Mouse (Mus musculus): ENCODE measurements around the gene Ninj2. TPM values are rescaled to one million over a fixed set of nuclear protein-coding genes. Genes with fewer than 3 reads are reported as not detected.

Ninj2 gene
- polyA plus RNA-seq, 1 experiment, result not detected

DNA sequence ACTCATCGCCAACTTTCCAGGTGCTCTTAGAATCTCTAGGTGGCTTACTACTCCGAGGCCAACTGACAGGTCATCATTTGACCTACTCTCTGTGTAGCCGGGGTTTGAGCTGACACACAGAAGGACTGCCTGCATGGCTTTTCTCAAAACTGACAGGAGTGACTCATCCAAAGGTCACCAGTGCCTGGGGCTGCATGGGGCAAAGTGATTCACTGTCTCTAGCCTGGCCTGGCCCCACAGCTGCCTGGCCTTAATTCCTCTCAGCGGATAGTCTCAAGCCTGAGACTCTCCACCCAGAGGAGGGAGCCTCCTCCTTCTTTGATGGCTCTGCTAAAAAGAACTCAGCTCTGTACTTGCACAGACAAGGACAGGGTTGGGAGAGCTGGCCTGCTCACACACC is 97.8 kb downstream of the Ninj2 start:
- Histone ChIP-seq H3K27ac (ENCODE audit: insufficient read depth, low read depth, low read length) (peak overlapping the region; percentile 83), H3K4me1 (ENCODE audit: control insufficient read depth, insufficient read depth, low read length) (peaks cover 60% of the 10 kb centered on the region), H3K4me3 (ENCODE audit: insufficient read depth, low read length) (no peak overlapping the region)
- TF ChIP-seq POLR2A (IDR thresholded peaks at IDR 0.05; ENCODE audit: borderline replicate concordance, low read depth, low read length) (no peak), CTCF (IDR thresholded peaks at IDR 0.05; ENCODE audit: low read depth, low read length) (no peak)

DNA sequence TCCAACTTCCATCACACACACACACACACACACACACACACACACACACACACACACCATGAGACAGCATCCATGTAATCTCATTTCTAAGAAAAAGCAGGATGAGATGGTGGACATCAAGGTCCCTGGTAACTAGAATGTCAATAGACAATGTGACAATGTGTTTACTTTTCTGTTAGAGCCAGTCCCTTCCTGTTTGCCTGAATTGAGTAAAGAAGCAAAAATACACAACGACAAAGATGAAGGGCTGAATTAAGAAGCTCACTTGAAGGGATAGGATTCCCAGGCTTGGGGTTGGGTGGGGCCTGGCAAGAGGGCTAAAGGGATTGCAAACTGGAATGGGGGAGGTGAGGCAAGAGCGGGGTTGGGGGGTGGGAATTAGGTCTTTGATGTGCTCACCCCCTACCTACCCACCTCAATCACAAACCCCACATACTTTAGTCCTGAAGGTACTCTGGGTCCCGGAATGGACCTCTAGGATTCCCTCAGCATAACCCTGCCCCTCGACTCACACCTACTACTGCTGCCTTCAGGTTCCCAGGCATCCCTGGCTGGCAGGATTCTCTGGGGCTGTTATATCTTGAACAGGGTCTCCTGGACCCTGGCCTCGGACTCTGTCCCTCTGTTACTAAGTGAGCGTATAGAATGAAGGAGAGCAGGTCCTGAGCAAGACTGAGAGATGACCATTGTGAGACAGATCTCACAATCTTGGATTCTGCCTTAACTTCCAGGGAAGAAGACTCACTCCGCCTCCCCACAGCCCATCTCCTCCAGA is 98.4 kb downstream of the Ninj2 start:
- Histone ChIP-seq H3K4me3 (ENCODE audit: insufficient read depth, low read length) (no peak overlapping the region), H3K4me1 (ENCODE audit: control insufficient read depth, insufficient read depth, low read length) (peaks cover 57% of the 10 kb centered on the region), H3K27ac (ENCODE audit: insufficient read depth, low read depth, low read length) (peak overlapping the region; percentile 83)
- TF ChIP-seq CTCF (IDR thresholded peaks at IDR 0.05; ENCODE audit: low read depth, low read length) (0 out of 2 replicates have a peak, but pooled peaks have one; percentile 13), POLR2A (IDR thresholded peaks at IDR 0.05; ENCODE audit: borderline replicate concordance, low read depth, low read length) (no peak)

DNA sequence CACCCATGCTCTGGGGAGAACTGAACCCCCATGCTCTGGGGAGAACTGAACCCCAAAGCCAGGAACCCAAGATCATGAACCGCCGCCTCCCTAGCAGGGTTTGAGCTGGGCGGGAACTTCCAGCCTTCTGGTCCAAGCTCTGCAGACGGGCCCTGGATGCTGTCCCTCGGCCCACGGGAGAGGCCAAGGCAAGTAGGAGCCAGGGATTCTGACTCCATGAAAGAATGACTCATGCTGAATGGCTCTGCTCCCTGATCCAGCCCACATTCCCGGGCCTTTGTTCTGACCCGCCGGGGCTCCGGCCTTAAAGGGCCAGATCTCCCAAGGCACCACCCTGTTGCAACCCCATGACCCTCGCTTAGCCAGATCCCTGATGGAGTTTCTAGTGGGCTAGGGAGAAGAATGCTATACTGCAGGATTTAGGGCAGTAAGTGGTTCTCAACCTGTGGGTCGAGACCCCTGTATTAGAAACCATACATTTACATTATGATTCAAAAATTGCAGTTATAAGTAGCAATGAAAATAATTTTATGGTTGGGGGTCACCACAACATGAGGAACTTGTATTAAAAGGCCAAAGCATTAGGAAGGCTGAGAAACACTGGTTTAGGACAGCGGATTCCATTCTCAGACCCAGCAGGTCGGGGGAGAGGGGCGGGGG is 99.2 kb downstream of the Ninj2 start:
- no peak for TF ChIP-seq CTCF (IDR thresholded peaks at IDR 0.05; ENCODE audit: low read depth, low read length)
- TF ChIP-seq POLR2A (IDR thresholded peaks at IDR 0.05; ENCODE audit: borderline replicate concordance, low read depth, low read length), result no peak
- peaks cover 51% of the 10 kb centered on the region for H3K4me1 ChIP-seq (ENCODE audit: control insufficient read depth, insufficient read depth, low read length)
- H3K27ac ChIP-seq (ENCODE audit: insufficient read depth, low read depth, low read length), result no peak overlapping the region
- no peak overlapping the region for H3K4me3 ChIP-seq (ENCODE audit: insufficient read depth, low read length)

DNA sequence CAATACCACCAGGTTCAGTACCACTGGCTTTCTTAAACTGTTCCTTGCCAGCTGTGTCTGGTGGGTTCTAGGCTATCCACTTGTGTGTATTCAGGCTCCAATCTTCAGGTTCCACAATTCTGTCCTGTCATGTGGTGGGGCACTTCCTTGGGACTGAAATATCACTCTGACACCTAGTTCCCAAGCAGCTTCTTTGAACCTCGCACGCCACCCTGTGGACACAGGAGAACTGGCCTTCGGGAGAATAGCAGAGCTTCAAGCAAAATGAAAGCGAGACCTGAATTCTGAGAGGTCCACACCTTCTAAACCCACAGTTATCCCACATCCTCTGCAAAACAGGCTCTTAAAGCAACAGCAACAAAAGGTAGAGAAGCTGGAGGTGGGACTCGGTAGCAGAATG is 100.0 kb downstream of the Ninj2 start:
- Histone ChIP-seq H3K4me1 (ENCODE audit: control insufficient read depth, insufficient read depth, low read length) (peaks cover 46% of the 10 kb centered on the region), H3K4me3 (ENCODE audit: insufficient read depth, low read length) (0 out of 2 replicates have a peak overlapping the region, but pooled peaks have one; percentile 4), H3K27ac (ENCODE audit: insufficient read depth, low read depth, low read length) (peak overlapping the region; percentile 59)
- TF ChIP-seq CTCF (IDR thresholded peaks at IDR 0.05; ENCODE audit: low read depth, low read length) (peak; percentile 94), POLR2A (IDR thresholded peaks at IDR 0.05; ENCODE audit: borderline replicate concordance, low read depth, low read length) (no peak)

DNA sequence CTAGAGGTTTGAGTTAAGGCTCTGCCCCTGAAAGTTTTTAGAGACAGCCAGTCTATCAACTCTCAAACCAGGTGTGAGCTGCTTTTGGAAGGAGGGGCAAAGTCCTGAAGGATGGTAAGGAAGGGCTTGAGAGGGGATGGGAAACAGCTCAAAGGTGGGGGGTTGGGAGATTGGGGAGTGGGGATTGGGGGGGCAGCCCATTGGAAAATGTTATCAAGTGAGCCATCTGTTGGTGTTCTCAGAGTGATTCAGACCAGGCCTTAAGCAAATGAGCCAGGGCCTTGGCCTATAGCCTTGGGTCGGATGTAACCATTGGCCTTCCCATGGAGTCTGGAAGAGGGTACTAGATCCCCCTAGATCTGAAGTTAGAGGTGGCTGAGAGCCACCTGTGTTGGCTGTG is 100.6 kb downstream of the Ninj2 start:
- no peak overlapping the region for H3K27ac ChIP-seq (ENCODE audit: insufficient read depth, low read depth, low read length)
- H3K4me1 ChIP-seq (ENCODE audit: control insufficient read depth, insufficient read depth, low read length), result peaks cover 41% of the 10 kb centered on the region
- no peak for TF ChIP-seq CTCF (IDR thresholded peaks at IDR 0.05; ENCODE audit: low read depth, low read length)
- TF ChIP-seq POLR2A (IDR thresholded peaks at IDR 0.05; ENCODE audit: borderline replicate concordance, low read depth, low read length), result no peak
- H3K4me3 ChIP-seq (ENCODE audit: insufficient read depth, low read length), result no peak overlapping the region

DNA sequence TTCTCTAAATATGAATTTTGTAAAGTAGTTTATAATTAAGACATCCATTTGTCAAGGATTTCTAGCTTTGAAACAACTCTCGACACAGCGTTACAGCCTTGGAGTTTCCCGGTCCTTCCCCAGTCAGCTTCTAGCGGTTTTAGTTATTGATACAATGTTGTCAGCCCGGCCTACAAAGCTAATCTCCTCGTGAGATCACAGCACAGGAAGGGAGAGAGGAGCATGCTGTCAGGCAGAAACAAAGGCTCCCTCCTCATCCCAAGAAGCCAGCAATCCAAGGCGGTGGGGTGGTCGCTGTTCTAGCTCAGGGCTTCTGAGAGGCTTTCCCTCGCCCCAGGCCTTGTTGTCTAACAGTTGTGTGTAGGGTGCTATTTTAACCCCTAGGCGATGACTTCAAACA is 101.2 kb downstream of the Ninj2 start:
- no peak overlapping the region for H3K4me3 ChIP-seq (ENCODE audit: insufficient read depth, low read length)
- H3K27ac ChIP-seq (ENCODE audit: insufficient read depth, low read depth, low read length), result no peak overlapping the region
- TF ChIP-seq POLR2A (IDR thresholded peaks at IDR 0.05; ENCODE audit: borderline replicate concordance, low read depth, low read length) (no peak), CTCF (IDR thresholded peaks at IDR 0.05; ENCODE audit: low read depth, low read length) (no peak)
- H3K4me1 ChIP-seq (ENCODE audit: control insufficient read depth, insufficient read depth, low read length), result peaks cover 36% of the 10 kb centered on the region

DNA sequence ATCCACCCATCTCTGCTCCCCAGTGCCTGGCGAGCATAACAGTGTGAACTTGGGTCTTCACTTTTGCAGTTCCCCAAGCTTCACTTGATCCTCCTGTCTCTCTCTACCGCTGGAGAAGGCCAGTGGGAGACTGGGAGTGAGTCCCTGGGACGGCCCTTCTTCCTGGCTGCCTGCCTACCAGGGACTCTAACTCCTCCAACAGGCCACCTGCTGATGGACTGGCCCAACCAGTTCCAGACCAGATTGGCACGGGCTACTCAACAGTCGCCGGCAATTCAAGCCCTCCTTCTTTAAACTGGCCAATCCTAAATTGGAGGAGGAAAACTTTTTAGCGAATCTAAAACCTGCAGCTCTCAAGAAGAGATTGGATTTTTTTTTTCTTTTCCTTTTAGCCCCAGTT is 101.8 kb downstream of the Ninj2 start:
- TF ChIP-seq POLR2A (IDR thresholded peaks at IDR 0.05; ENCODE audit: borderline replicate concordance, low read depth, low read length) (no peak), CTCF (IDR thresholded peaks at IDR 0.05; ENCODE audit: low read depth, low read length) (no peak)

DNA sequence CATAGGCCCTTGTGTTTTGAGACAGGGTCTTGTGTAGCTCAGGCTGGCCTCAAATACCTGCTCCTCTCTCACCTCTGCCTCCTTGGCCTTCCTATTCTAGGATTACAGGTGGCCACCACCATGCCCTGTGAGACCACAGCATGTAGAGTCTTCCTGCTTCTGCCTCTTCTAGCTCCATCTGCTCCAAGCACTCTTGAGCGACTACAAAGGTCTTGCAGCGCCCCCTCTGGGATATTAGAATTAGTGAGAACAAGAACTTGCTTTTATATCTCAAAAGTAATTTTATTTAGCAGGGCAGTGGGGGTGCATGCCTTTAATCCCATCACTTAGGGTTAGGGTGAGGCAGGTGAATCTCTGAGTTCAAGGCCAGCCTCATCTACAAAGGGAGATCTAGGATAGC is 103.7 kb downstream of the Ninj2 start:
- H3K27ac ChIP-seq (ENCODE audit: insufficient read depth, low read depth, low read length), result no peak overlapping the region
- H3K4me1 ChIP-seq (ENCODE audit: control insufficient read depth, insufficient read depth, low read length), result peaks cover 10% of the 10 kb centered on the region
- no peak for TF ChIP-seq POLR2A (IDR thresholded peaks at IDR 0.05; ENCODE audit: borderline replicate concordance, low read depth, low read length)
- TF ChIP-seq CTCF (IDR thresholded peaks at IDR 0.05; ENCODE audit: low read depth, low read length), result peak; percentile 61
- no peak overlapping the region for H3K4me3 ChIP-seq (ENCODE audit: insufficient read depth, low read length)

More for the DNA sequence above, 101.8 kb downstream of the Ninj2 start:
- no peak overlapping the region for H3K4me3 ChIP-seq (ENCODE audit: insufficient read depth, low read length)
- H3K4me1 ChIP-seq (ENCODE audit: control insufficient read depth, insufficient read depth, low read length), result peaks cover 29% of the 10 kb centered on the region
- H3K27ac ChIP-seq (ENCODE audit: insufficient read depth, low read depth, low read length), result no peak overlapping the region

DNA sequence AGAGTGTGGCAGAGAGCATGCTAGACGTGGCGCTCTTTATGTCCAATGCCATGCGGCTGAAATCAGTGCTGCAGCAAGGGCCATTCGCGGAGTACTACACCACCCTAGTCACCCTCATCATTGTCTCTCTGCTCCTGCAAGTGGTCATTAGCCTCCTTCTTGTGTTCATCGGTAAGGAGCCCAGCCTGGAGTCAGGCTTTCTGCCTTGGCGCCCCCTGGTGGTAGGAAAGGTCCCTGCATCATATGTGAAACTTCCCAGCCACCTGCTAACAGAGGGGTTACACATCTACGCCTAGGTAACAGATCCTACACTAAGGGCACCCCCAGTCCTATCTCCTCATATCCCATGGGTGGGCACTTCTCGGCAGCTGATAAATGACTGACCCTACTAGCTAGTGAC is 104.8 kb downstream of the Ninj2 start:
- Histone ChIP-seq H3K4me3 (ENCODE audit: insufficient read depth, low read length) (no peak overlapping the region), H3K27ac (ENCODE audit: insufficient read depth, low read depth, low read length) (no peak overlapping the region), H3K4me1 (ENCODE audit: control insufficient read depth, insufficient read depth, low read length) (peaks cover 2% of the 10 kb centered on the region)
- no peak for TF ChIP-seq POLR2A (IDR thresholded peaks at IDR 0.05; ENCODE audit: borderline replicate concordance, low read depth, low read length)
- peak; percentile 96 for TF ChIP-seq CTCF (IDR thresholded peaks at IDR 0.05; ENCODE audit: low read depth, low read length)
